Comparison of ENCODE assay signal across 21 mouse cellular contexts in the genomic region with DNA sequence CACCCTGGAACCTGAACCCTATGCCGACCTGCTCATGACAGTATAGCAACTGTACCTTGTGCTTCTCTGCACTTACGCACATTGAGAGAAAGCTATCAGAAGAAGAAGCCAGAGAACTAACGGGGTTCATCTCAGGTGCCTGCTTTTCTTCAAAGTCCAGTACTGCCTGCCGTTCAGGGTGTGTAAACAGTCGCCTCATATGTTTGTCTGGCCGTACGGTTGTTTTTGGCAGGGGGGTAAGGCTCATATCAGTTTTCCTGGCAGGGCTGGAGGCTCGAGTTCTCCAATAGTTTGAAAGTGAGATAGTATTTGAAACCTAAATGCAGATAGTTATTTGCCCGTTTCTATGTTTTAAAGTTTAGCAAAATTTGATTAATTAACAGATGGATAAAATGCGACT.
"Had no signal": no experiment of that assay in that cellular context is flagged by ENCODE, and none has a peak within 500 bp of the region (broad histone marks: within the 10 kb centered on the region; RNA-seq: fewer than 3 reads in every experiment).

No protein-coding gene starts in this region.

- ATAC-seq: intestine, embryonic 16.5 days; midbrain, embryonic 15.5 days had no signal

- H3K9me3 ChIP-seq: limb, embryonic 12.5 days; limb, embryonic 15.5 days; midbrain, embryonic 15.5 days; neural tube, embryonic 12.5 days; neural tube, embryonic 15.5 days; stomach, embryonic 15.5 days had no signal

- H3K27me3 ChIP-seq: limb, embryonic 12.5 days; limb, embryonic 15.5 days; midbrain, embryonic 12.5 days; midbrain, embryonic 15.5 days; neural tube, embryonic 12.5 days; neural tube, embryonic 15.5 days; stomach, embryonic 15.5 days had no signal

- H3K4me1 ChIP-seq: limb, embryonic 12.5 days; limb, embryonic 15.5 days; midbrain, embryonic 12.5 days; midbrain, embryonic 15.5 days; neural tube, embryonic 12.5 days; neural tube, embryonic 15.5 days; stomach, embryonic 15.5 days had no signal

- H3K27ac ChIP-seq: limb, embryonic 12.5 days; limb, embryonic 15.5 days; liver, embryonic 14.5 days; macrophage; midbrain, embryonic 12.5 days; midbrain, embryonic 15.5 days; neural tube, embryonic 12.5 days; neural tube, embryonic 15.5 days; stomach, embryonic 15.5 days had no signal

- DNase-seq: kidney, adult 18-20 months; kidney, adult 9 months; kidney, postnatal 14 days; kidney, postnatal 4 days; left cerebral cortex, postnatal 4 days; lung, adult 18-20 months; right cerebral cortex, adult 18-20 months; right cerebral cortex, postnatal 14 days; right cerebral cortex, postnatal 4 days; spleen, adult 18-20 months; thymus, postnatal 25 days had no signal

- H3K4me2 ChIP-seq: limb, embryonic 12.5 days; limb, embryonic 15.5 days; midbrain, embryonic 12.5 days; midbrain, embryonic 15.5 days; neural tube, embryonic 12.5 days; neural tube, embryonic 15.5 days; stomach, embryonic 15.5 days had no signal

- H3K4me3 ChIP-seq: limb, embryonic 12.5 days; limb, embryonic 15.5 days; midbrain, embryonic 12.5 days; midbrain, embryonic 15.5 days; neural tube, embryonic 12.5 days; neural tube, embryonic 15.5 days; stomach, embryonic 15.5 days had no signal

- H3K36me3 ChIP-seq: limb, embryonic 12.5 days; limb, embryonic 15.5 days; midbrain, embryonic 12.5 days; midbrain, embryonic 15.5 days; neural tube, embryonic 12.5 days; neural tube, embryonic 15.5 days; stomach, embryonic 15.5 days had no signal

- H3K9ac ChIP-seq: limb, embryonic 12.5 days; limb, embryonic 15.5 days; liver, embryonic 14.5 days; midbrain, embryonic 12.5 days; midbrain, embryonic 15.5 days; neural tube, embryonic 12.5 days; neural tube, embryonic 15.5 days; stomach, embryonic 15.5 days had no signal
